Mouse (Mus musculus) liver, adult 2 months (tissue): ENCODE data around the gene Lrfn5. TPM values are rescaled to one million over a fixed set of nuclear protein-coding genes. Genes with fewer than 3 reads are reported as not detected.

Experiments used
- DNase-seq: peaks from one replicate; pipeline ENCODE4 v3.0.0-alpha.2; 2011; ENCODE audit warnings: low read depth, low spot score; ENCODE audit errors: extremely low read depth
- H3K27ac ChIP-seq: fragments of 200-500 bp; replicated peaks from 2 replicates; pipeline ENCODE4 v1.5.1; 2012; ENCODE audit warnings: low read depth, mild to moderate bottlenecking, control low read depth, inconsistent platforms, low read length; ENCODE audit not compliant: insufficient read depth
- H3K27me3 ChIP-seq: fragments of 200-500 bp; 2 replicates; pipeline ENCODE4 v1.6.1; 2012; ENCODE audit warnings: mild to moderate bottlenecking, moderate library complexity, low read length, inconsistent platforms; ENCODE audit not compliant: control insufficient read depth, insufficient read depth
- H3K36me3 ChIP-seq: fragments of 200-500 bp; 2 replicates; pipeline ENCODE4 v1.6.1; 2012; ENCODE audit warnings: low read length, inconsistent platforms; ENCODE audit not compliant: control insufficient read depth, insufficient read depth
- H3K4me1 ChIP-seq: fragments of 200-500 bp; 2 replicates; pipeline ENCODE4 v1.6.1; 2011; ENCODE audit warnings: low read length; ENCODE audit not compliant: control insufficient read depth, insufficient read depth
- H3K4me3 ChIP-seq: fragments of 200-500 bp; 2 replicates; pipeline ENCODE4 v1.5.1; 2011; ENCODE audit warnings: low read depth, mild to moderate bottlenecking, control low read depth, low read length, moderate library complexity; ENCODE audit not compliant: insufficient read depth
- H3K79me2 ChIP-seq: fragments of 200-500 bp; 2 replicates; pipeline ENCODE4 v1.6.1; 2012; ENCODE audit warnings: inconsistent platforms, mild to moderate bottlenecking, low read length, moderate library complexity; ENCODE audit not compliant: control insufficient read depth, insufficient read depth
- H3K9ac ChIP-seq: fragments of 200-500 bp; 2 replicates; pipeline ENCODE4 v1.6.1; 2012; ENCODE audit warnings: low read depth, mild to moderate bottlenecking, control low read depth, inconsistent platforms, low read length
- CTCF ChIP-seq: fragments of 200-500 bp; IDR thresholded peaks from 2 replicates; pipeline ENCODE4 v1.5.1; 2011; ENCODE audit warnings: low read depth, low read length, control low read depth
- POLR2A ChIP-seq: fragments of 200-500 bp; IDR thresholded peaks from 2 replicates; pipeline ENCODE4 v1.6.1; 2011; ENCODE audit warnings: low read length, control low read depth; ENCODE audit not compliant: insufficient read depth; ENCODE audit errors: extremely low read depth
- WGBS: fragments of 180-500 bp; shearing (Covaris S2); methylation state at CpG from one replicate; pipeline ENCODE4 v1.1.7; 2018; 5-methylcytosine and 5-hydroxymethylcytosine counted together
- polyA plus RNA-seq: library from polyadenylated mRNA; depleted of rRNA; stranded (reverse); fragments of >200 nt; gene quantifications from 2 replicates; pipeline ENCODE4 v1.2.3, GENCODE M21; 2012
- total RNA-seq: library from RNA; depleted of rRNA; stranded (reverse); fragments of >200 nt; gene quantifications from 2 replicates; pipeline ENCODE4 v1.2.3, GENCODE M21; 2014

The Lrfn5 gene
- total and polyA plus RNA-seq, 2 experiments: not detected

DNA sequence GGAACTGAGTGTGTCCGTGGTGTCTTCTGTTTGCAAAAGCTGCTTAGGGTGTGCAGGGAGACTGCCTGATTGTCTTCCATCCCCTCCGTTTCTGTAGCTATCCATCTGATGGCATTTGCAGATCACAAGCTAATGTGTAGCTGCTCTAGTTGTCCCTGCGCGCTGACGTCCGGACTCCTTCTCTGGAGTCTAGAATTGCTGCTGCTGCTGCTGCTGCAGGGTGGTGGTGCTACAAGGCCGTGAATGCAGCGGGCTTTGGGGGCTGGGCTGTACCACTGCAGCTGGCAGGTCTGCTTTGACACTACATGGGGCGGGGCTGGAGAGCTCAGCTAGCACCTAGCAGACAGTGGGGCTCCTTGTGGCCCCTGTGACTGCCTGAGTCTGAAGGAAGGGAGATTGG lies 3.2 kb downstream of the Lrfn5 start:
- Histone ChIP-seq H3K4me1 (no peaks in the 10 kb centered on the region), H3K36me3 (no peaks in the 10 kb centered on the region), H3K27me3 (peaks cover 10% of the 10 kb centered on the region; the same call in 1 of the 2 replicates), H3K79me2 (no peaks in the 10 kb centered on the region), H3K27ac (no peak overlapping the region), H3K9ac (no peak overlapping the region), H3K4me3 (no peak overlapping the region)
- 2% methylated on average over 9 of the region's 9 CpGs for WGBS
- no peak for DNase-seq
- TF ChIP-seq CTCF: no peak
- no peak for TF ChIP-seq POLR2A

DNA sequence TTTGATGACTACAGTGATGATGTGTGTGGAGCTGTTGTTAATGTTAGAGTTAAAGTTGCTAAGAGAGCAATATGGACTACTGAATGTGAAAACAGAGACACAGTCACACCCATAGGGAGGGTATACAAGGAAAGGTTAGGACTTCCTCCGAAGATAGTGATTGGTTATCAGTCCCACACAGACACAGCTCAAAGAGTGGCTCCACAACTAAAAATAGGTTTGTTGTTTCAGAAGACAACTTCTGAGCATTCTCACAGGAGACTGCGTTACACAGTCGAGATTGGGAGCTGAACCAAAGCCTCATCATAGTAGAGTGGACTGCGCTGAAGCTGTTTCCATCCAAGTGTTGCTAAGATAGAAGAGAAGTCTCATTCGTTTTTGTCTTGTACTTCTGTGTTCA lies 57.0 kb downstream of the Lrfn5 start:
- Histone ChIP-seq H3K4me3 (no peak overlapping the region), H3K4me1 (no peaks in the 10 kb centered on the region), H3K9ac (no peak overlapping the region), H3K36me3 (no peaks in the 10 kb centered on the region), H3K27ac (no peak overlapping the region), H3K79me2 (no peaks in the 10 kb centered on the region), H3K27me3 (no peaks in the 10 kb centered on the region)
- TF ChIP-seq POLR2A (no peak), CTCF (no peak)
- DNase-seq: no peak
- 70% methylated on average over 5 of the region's 5 CpGs for WGBS

DNA sequence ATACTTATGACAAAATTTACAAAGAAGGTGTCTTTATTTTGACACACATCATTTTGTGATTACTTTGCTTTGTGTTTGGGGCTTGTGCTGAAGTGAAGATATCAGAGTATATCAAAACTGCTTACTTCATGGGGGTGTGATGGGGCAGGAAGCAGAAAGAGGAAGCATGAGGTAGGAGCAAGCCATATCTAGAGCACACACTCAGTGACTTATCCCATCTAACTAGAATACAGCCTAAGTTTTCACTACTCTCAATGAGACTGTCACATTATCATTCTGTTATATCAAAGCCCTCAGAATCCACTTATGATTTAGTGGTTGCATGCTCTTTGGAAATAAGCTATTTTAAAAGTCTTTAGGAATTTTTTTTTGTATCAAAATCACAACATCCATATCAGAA lies 77.4 kb downstream of the Lrfn5 start:
- DNase-seq: no peak
- Histone ChIP-seq H3K79me2 (no peaks in the 10 kb centered on the region), H3K9ac (no peak overlapping the region), H3K27ac (no peak overlapping the region), H3K27me3 (no peaks in the 10 kb centered on the region), H3K4me3 (no peak overlapping the region), H3K36me3 (no peaks in the 10 kb centered on the region), H3K4me1 (no peaks in the 10 kb centered on the region)
- TF ChIP-seq CTCF (no peak), POLR2A (no peak)

DNA sequence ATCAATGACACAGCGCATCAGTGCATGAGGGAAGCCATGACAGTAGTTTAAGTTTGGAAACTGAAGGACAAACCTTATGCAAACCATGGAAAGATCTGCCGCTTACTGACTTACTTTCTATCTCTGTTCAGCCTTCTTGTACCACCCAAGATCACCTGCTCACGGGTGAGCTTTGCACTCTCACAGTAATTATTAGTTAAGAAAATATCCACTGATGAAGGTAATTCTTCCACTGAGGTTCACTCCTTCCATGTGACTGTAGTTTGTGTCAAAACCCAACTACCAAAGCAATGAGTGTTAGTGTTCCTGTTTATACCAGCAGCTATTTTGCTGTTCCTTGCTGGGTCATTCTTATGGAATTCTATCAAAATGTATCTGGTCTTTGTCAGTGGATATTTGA lies 84.9 kb downstream of the Lrfn5 start:
- H3K9ac ChIP-seq: no peak overlapping the region
- no peak for TF ChIP-seq CTCF
- TF ChIP-seq POLR2A: no peak
- no peaks in the 10 kb centered on the region for H3K27me3 ChIP-seq
- no peaks in the 10 kb centered on the region for H3K36me3 ChIP-seq
- H3K4me1 ChIP-seq: no peaks in the 10 kb centered on the region
- DNase-seq: no peak
- WGBS: 73% methylated on average over 3 of the region's 3 CpGs
- no peaks in the 10 kb centered on the region for H3K79me2 ChIP-seq
- H3K27ac ChIP-seq: no peak overlapping the region
- no peak overlapping the region for H3K4me3 ChIP-seq

DNA sequence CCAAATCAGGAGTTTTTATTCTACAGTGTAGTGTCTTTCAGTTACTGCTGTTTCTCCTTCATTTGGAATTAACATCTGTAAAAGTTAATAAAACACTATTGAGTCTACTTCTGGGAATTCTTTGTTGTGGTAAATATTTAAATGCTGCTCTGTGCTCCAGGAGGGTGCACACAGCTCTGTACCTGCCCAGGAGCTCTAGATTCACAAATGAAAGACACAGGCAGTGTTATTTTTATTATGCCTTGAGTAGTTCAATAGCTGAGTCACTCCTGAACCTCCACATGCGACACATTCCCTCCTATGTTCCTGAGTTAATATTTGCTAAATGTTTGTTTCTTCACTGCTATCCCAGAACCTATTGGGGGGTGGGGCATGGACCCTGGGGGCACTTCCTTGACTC lies 87.1 kb downstream of the Lrfn5 start:
- Histone ChIP-seq H3K9ac (no peak overlapping the region), H3K27me3 (no peaks in the 10 kb centered on the region), H3K27ac (no peak overlapping the region), H3K79me2 (no peaks in the 10 kb centered on the region), H3K36me3 (no peaks in the 10 kb centered on the region), H3K4me3 (no peak overlapping the region), H3K4me1 (no peaks in the 10 kb centered on the region)
- WGBS: 50% methylated on average over 1 of the region's 1 CpGs
- DNase-seq: no peak
- TF ChIP-seq POLR2A: no peak
- no peak for TF ChIP-seq CTCF

DNA sequence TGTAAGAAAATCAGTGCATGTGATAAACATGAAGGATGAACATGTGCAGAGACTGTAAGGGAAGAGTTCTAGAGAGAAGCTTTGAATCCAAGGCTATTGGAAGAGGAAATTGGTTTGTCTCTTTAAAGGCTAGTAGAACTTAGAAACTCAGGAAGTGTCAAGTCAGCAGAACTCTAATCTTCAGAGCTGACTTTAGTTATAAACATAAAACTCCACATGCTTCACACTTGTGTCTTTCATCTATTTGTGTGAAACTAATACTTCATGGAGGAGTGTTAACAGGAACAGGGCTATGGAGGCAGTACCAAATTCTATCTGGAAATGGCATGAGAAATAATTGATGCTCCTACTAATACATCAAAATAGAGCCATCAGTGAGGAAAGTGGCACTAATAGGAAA lies 101.6 kb downstream of the Lrfn5 start:
- H3K4me1 ChIP-seq: no peaks in the 10 kb centered on the region
- TF ChIP-seq CTCF: no peak
- TF ChIP-seq POLR2A: no peak
- no peak overlapping the region for H3K27ac ChIP-seq
- H3K79me2 ChIP-seq: no peaks in the 10 kb centered on the region
- no peak overlapping the region for H3K9ac ChIP-seq
- no peak for DNase-seq
- no peak overlapping the region for H3K4me3 ChIP-seq
- H3K36me3 ChIP-seq: no peaks in the 10 kb centered on the region
- no peaks in the 10 kb centered on the region for H3K27me3 ChIP-seq
